Mouse (Mus musculus) bone marrow, adult 2 months (tissue): Measurements from ENCODE around the gene P4ha2.

ENCODE experiments used
- CTCF ChIP-seq: fragments of 200-500 bp; IDR thresholded peaks from 2 replicates; pipeline ENCODE4 v1.5.1; 2011; ENCODE audit warnings: low read length, control low read depth; ENCODE audit not compliant: control insufficient read depth, insufficient read depth
- POLR2A ChIP-seq: fragments of 200-500 bp; IDR thresholded peaks from 2 replicates; pipeline ENCODE4 v1.6.1; 2011; ENCODE audit warnings: low read depth, mild to moderate bottlenecking, control low read depth, low read length, borderline replicate concordance; ENCODE audit not compliant: control insufficient read depth

DNA sequence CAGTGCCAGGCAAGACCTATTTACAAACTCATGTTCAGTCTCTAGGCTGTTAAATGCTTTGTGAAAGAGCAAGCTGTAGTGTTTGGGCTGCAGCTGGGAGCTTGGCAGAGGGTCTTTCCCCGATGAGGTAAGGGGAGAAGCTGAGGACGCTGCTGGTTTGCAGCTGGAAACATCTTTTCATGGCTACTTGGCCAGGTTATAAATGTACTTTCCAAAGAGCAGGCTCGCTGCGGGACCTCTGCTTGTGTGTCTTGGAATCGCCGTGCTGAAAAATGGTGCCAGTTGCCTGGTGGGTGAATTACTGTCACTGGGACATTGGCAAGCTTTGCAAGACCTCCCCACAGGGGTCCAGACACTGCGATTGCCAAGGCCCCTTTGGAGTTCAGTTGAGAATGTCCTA is 7.3 kb downstream of the P4ha2 start:
- TF ChIP-seq CTCF, result no peak
- no peak for TF ChIP-seq POLR2A
